Mouse (Mus musculus) limb, embryonic 14.5 days (tissue): Measurements from ENCODE around the gene Sv2b. TPM values are rescaled to one million over a fixed set of nuclear protein-coding genes. Genes with fewer than 3 reads are reported as not detected.

Source experiments
- ATAC-seq: fragments of 200-750 bp; cut with Nextera tagmentation; 2 replicates; pipeline ENCODE4 v1.8.0; 2017; ENCODE audit warnings: low read depth, moderate number of reproducible peaks, moderate TSS enrichment; ENCODE audit not compliant: low FRiP score
- DNase-seq: peaks from one replicate; pipeline ENCODE4 v3.0.0-alpha.2; 2015; ENCODE audit warnings: low spot score
- H3K27ac ChIP-seq: fragments of 300-500 bp; sonication (generic); replicated peaks from 2 replicates; pipeline ENCODE4 v1.5.1; 2014; ENCODE audit warnings: low read depth, mild to moderate bottlenecking, low read length, moderate library complexity, mixed read lengths
- H3K27me3 ChIP-seq: fragments of 300-500 bp; sonication (generic); 2 replicates; pipeline ENCODE4 v1.6.1; 2014; ENCODE audit warnings: low read length, mixed read lengths; ENCODE audit not compliant: control insufficient read depth, insufficient read depth
- H3K36me3 ChIP-seq: fragments of 300-500 bp; sonication (generic); 2 replicates; pipeline ENCODE4 v1.6.1; 2014; ENCODE audit warnings: mild to moderate bottlenecking, low read length, moderate library complexity, mixed read lengths; ENCODE audit not compliant: control insufficient read depth, insufficient read depth
- H3K4me1 ChIP-seq: fragments of 300-500 bp; sonication (generic); 2 replicates; pipeline ENCODE4 v1.6.1; 2014; ENCODE audit warnings: antibody characterized with exemption, low read length, mixed read lengths; ENCODE audit not compliant: control insufficient read depth, insufficient read depth
- H3K4me2 ChIP-seq: fragments of 300-500 bp; sonication (generic); replicated peaks from 2 replicates; pipeline ENCODE4 v1.6.1; 2014; ENCODE audit warnings: low read depth, mild to moderate bottlenecking, low read length, moderate library complexity; ENCODE audit not compliant: severe bottlenecking
- H3K4me3 ChIP-seq: fragments of 300-500 bp; sonication (generic); replicated peaks from 2 replicates; pipeline ENCODE4 v1.5.1; 2014; ENCODE audit warnings: low read length
- H3K9ac ChIP-seq: fragments of 300-500 bp; sonication (generic); 2 replicates; pipeline ENCODE4 v1.6.1; 2014; ENCODE audit warnings: mild to moderate bottlenecking, low read depth, low read length, moderate library complexity; ENCODE audit not compliant: severe bottlenecking
- H3K9me3 ChIP-seq: fragments of 300-500 bp; sonication (generic); 2 replicates; pipeline ENCODE4 v1.6.1; 2016; ENCODE audit warnings: low read length; ENCODE audit not compliant: control insufficient read depth
- POLR2A ChIP-seq: fragments of 200-500 bp; IDR thresholded peaks from 2 replicates; pipeline ENCODE4 v1.8.0; 2012; ENCODE audit warnings: inconsistent platforms, mild to moderate bottlenecking, moderate library complexity, borderline replicate concordance; ENCODE audit not compliant: insufficient read depth, insufficient read length; ENCODE audit errors: extremely low read depth
- WGBS: fragments of 180-500 bp; shearing (Covaris S2); extraction: QIAGEN DNeasy Blood & Tissue Kit; methylation state at CpG from one replicate; pipeline ENCODE4 v1.1.7; 2014; 5-methylcytosine and 5-hydroxymethylcytosine counted together
- polyA plus RNA-seq, 2 experiments: library from polyadenylated mRNA; depleted of rRNA in 1 of 2; stranded (reverse) in 1 of 2; unstranded in 1 of 2; fragments of >200 nt; fragmentation: Nextera tagmentation in 1 of 2; extraction: Ambion mirVana in 1 of 2; gene quantifications; 2 replicates each; pipeline versions ENCODE4 v1.2.1 to v1.2.3; 2012 to 2014

The Sv2b gene
- polyA plus RNA-seq, 2 experiments = 1.2 to 2.1 TPM

DNA sequence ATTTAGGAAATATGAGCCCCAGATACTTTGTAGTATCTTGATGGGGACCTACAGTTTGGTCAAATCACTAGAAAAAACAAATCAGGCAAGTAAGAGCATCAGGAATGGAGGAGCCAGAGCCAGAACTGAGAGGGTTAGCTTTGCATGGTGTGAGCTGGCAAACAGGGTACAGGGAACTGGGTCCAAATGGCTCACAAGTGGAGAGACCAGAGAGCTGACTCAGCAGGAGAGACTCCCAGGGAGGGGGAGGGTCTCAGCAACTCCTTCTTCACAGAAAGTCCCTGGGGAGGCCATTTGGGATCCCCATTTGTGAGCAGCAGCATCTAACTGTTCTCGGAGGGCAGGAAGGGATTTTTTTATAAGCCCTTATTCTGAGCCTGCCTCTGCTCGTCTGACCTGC, 18.5 kb downstream of the Sv2b start:
- ATAC-seq (no peak), DNase-seq (no peak)
- no peaks in the 10 kb centered on the region for H3K36me3 ChIP-seq
- no peaks in the 10 kb centered on the region for H3K9me3 ChIP-seq
- H3K4me3 ChIP-seq = no peak overlapping the region
- H3K27me3 ChIP-seq = no peaks in the 10 kb centered on the region
- no peak overlapping the region for H3K4me2 ChIP-seq
- no peak overlapping the region for H3K27ac ChIP-seq
- no peak for TF ChIP-seq POLR2A
- H3K4me1 ChIP-seq = no peaks in the 10 kb centered on the region
- WGBS = 16% methylated on average over 2 of the region's 2 CpGs
- H3K9ac ChIP-seq = no peak overlapping the region

DNA sequence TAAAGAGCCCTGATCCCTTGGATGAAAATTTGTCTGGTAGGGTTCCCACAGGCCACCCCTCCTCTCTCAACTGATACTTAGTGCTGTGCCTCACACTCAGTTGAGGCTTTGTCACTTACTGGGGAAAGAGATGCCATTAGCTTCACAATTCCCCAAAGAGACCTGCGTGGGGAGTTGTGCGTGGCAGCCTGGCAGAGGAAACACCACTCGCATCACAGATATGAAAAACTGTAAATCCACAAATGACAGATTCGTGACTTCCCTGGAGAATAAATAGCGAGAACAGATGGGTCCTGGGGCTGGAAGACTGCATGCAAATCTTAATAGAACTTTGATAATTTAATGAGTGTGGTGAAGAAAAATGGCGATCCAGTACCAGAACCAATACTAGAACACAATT, 21.8 kb downstream of the Sv2b start:
- no peak for ATAC-seq
- no peak overlapping the region for H3K4me3 ChIP-seq
- no peak for TF ChIP-seq POLR2A

DNA sequence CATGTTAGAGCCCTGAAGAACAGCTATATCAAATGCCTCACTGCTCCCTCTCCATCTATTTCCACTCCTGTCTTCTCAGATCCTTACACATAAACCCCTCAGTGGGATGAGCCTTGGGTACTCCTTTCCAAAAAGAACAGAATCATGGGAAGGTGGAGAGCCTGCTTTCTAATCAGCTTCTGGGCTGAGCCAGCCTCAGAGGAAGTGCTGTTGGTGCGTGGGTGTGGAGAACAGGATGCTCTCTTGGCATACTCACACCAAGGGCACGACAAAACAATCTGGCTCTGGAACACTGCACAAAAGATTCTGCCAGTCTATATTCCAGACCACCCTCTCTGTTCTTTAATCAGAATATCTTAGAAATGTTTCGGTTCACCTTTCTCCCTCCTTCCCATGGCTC, 26.1 kb downstream of the Sv2b start:
- Histone ChIP-seq H3K27ac (no peak overlapping the region), H3K36me3 (no peaks in the 10 kb centered on the region), H3K9me3 (no peaks in the 10 kb centered on the region), H3K9ac (no peak overlapping the region), H3K4me2 (no peak overlapping the region), H3K4me3 (no peak overlapping the region), H3K27me3 (no peaks in the 10 kb centered on the region), H3K4me1 (no peaks in the 10 kb centered on the region)
- ATAC-seq (no peak), DNase-seq (no peak)
- WGBS = 81% methylated on average over 3 of the region's 3 CpGs
- no peak for TF ChIP-seq POLR2A

More for the DNA sequence above, 21.8 kb downstream of the Sv2b start:
- Histone ChIP-seq H3K4me2 (no peak overlapping the region), H3K9ac (no peak overlapping the region), H3K27me3 (no peaks in the 10 kb centered on the region), H3K4me1 (no peaks in the 10 kb centered on the region), H3K36me3 (no peaks in the 10 kb centered on the region), H3K9me3 (no peaks in the 10 kb centered on the region), H3K27ac (no peak overlapping the region)
- WGBS = 81% methylated on average over 6 of the region's 6 CpGs
- no peak for DNase-seq

DNA sequence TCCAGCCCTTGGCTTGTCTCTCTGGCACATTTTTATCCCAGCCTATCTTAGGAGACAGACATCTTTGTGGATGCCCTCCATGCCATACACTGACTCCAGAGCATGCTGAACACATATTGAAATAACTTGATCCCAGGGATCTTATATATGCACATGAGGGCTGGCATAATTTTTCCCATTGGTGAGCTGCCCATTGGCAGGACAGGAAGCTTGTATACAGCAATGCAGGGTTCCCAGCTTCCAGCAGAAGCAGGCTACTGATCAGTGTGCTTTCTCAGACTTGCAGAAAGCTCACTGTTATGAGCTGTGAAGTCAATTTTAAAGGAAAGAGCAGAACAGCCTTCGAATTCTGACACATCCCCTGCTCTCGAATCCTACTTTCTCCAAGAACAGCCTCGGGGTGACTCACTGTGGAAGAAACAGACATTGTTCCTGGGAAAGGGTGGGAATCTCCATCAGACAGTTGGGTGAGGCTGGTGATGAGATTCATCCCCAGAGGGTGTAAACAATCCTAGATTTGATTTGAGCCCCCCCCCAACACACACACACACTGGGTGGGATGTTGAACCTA, 26.9 kb downstream of the Sv2b start:
- 71% methylated on average over 3 of the region's 3 CpGs for WGBS
- no peaks in the 10 kb centered on the region for H3K9me3 ChIP-seq
- TF ChIP-seq POLR2A = no peak
- no peak overlapping the region for H3K9ac ChIP-seq
- H3K4me2 ChIP-seq = no peak overlapping the region
- H3K36me3 ChIP-seq = no peaks in the 10 kb centered on the region
- no peaks in the 10 kb centered on the region for H3K27me3 ChIP-seq
- no peak overlapping the region for H3K27ac ChIP-seq
- ATAC-seq = no peak
- DNase-seq = no peak
- no peak overlapping the region for H3K4me3 ChIP-seq
- H3K4me1 ChIP-seq = no peaks in the 10 kb centered on the region

DNA sequence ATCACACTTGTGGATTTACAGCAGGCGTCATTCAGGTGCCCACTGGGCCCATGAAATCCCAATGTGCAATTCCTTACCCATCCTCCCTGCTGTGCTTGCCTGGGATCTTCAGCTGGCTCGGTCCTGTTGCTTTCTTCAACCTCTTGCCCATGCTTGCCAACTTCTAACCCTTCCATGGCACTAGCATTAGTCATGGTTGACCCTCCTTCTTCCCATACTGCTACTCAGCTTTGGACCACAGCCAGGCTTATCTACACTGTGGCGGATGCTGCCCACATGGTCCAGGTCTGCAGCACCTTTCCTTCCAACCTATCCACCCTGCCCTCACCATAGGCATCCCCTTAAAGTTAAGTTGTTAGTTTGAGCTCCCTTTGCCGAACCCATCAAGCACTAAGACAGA, 28.0 kb downstream of the Sv2b start:
- Histone ChIP-seq H3K9ac (no peak overlapping the region), H3K4me2 (no peak overlapping the region), H3K27ac (no peak overlapping the region), H3K9me3 (no peaks in the 10 kb centered on the region), H3K27me3 (no peaks in the 10 kb centered on the region), H3K36me3 (no peaks in the 10 kb centered on the region), H3K4me3 (no peak overlapping the region), H3K4me1 (no peaks in the 10 kb centered on the region)
- WGBS = 82% methylated on average over 4 of the region's 4 CpGs
- DNase-seq (no peak), ATAC-seq (no peak)
- no peak for TF ChIP-seq POLR2A

DNA sequence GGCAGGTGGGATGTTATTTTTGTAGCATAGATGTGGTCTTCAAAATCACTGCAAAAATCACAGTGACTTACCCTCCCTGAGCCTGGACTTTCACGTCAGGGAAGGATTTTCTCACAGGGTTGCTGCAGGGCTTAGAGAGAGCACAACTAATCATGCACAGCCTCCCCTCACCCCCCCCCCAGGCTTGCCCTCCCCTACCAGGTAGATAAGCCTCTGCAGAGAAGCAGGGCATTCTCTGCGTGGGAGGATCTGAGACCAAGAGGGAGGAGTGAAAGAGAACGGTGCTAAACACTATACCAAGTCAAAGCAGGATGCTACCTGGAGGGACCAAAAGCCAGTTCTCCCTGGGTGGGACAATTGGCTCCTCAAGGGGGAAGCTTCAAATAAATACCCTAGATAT, 31.2 kb downstream of the Sv2b start:
- 15% methylated on average over 3 of the region's 3 CpGs for WGBS
- DNase-seq = no peak

More for the DNA sequence above, 31.2 kb downstream of the Sv2b start:
- TF ChIP-seq POLR2A = no peak
- Histone ChIP-seq H3K27me3 (no peaks in the 10 kb centered on the region), H3K4me3 (no peak overlapping the region), H3K27ac (no peak overlapping the region), H3K4me2 (no peak overlapping the region), H3K4me1 (no peaks in the 10 kb centered on the region), H3K9me3 (no peaks in the 10 kb centered on the region), H3K9ac (no peak overlapping the region), H3K36me3 (no peaks in the 10 kb centered on the region)
- ATAC-seq = no peak
